Comparison of ENCODE assay signal across 8 mouse cellular contexts in genomic region chr19:37239096-37239495, GRCm38 (mm10). TPM values are rescaled to one million over a fixed set of nuclear protein-coding genes. Genes with fewer than 3 reads are reported as not detected.
DNase-seq lines count a peak whose midpoint lies in the region; ATAC-seq and TF ChIP-seq lines count a peak whose summit lies in the region.

No protein-coding gene starts in this region.

- no peaks in the 10 kb centered on the region for H3K9me3 ChIP-seq in forebrain, embryonic 11.5 days (ENCODE audit: control insufficient read depth, low read length)
- no peaks in the 10 kb centered on the region for H3K9me3 ChIP-seq in forebrain, postnatal 0 days (ENCODE audit: low read length)
- H3K9me3 ChIP-seq in neural tube, embryonic 15.5 days (replicated peaks): no peaks in the 10 kb centered on the region

- peaks cover 11% of the 10 kb centered on the region for H3K27me3 ChIP-seq in forebrain, embryonic 11.5 days (ENCODE audit: control insufficient read depth, insufficient read depth, low read length)
- H3K27me3 ChIP-seq in forebrain, postnatal 0 days (ENCODE audit: insufficient read depth, low read length): no peaks in the 10 kb centered on the region; the same call in 1 of the 2 replicates
- H3K27me3 ChIP-seq in neural tube, embryonic 15.5 days (replicated peaks): peaks cover 12% of the 10 kb centered on the region; the same call in 1 of the 2 replicates

- ATAC-seq in forebrain, embryonic 11.5 days (replicated peaks; ENCODE audit: low FRiP score): no peak
- no peak for ATAC-seq in forebrain, postnatal 0 days
- no peak for ATAC-seq in neural tube, embryonic 15.5 days (ENCODE audit: low FRiP score)

- peaks cover 3% of the 10 kb centered on the region; the same call in 1 of the 2 replicates for H3K4me1 ChIP-seq in forebrain, embryonic 11.5 days (replicated peaks; ENCODE audit: control insufficient read depth, insufficient read depth, low read length)
- 0 out of 2 replicates have a peak, but pooled peaks cover 4% of the 10 kb centered on the region for H3K4me1 ChIP-seq in forebrain, postnatal 0 days (ENCODE audit: insufficient read depth)
- H3K4me1 ChIP-seq in neural tube, embryonic 15.5 days: peaks cover 12% of the 10 kb centered on the region

- no peak overlapping the region for H3K4me3 ChIP-seq in forebrain, embryonic 11.5 days (ENCODE audit: low read depth, low read length)
- H3K4me3 ChIP-seq in forebrain, postnatal 0 days (ENCODE audit: low read depth, low read length): no peak overlapping the region
- H3K4me3 ChIP-seq in neural tube, embryonic 15.5 days (replicated peaks): no peak overlapping the region

- DNase-seq in forebrain, embryonic 11.5 days (ENCODE audit: low spot score): peak; percentile 68
- no peak for DNase-seq in forebrain, postnatal 0 days
- peak; percentile 34 for DNase-seq in neural tube, embryonic 10.5 days (ENCODE audit: extremely low spot score, low spot score)
- DNase-seq in hindlimb bud, embryonic 11.5 days (ENCODE audit: extremely low spot score, low read depth, low spot score): peak; percentile 54
- peak; percentile 48 for DNase-seq in retina, postnatal 1 day
- no peak for DNase-seq in ovary, adult 18-20 months (ENCODE audit: low spot score)
- DNase-seq in layer of hippocampus, adult 9-11 months: no peak

- H3K27ac ChIP-seq in forebrain, embryonic 11.5 days (ENCODE audit: low read depth, low read length): no peak overlapping the region
- no peak overlapping the region for H3K27ac ChIP-seq in forebrain, postnatal 0 days (ENCODE audit: low read depth, low read length)
- H3K27ac ChIP-seq in neural tube, embryonic 15.5 days (replicated peaks): no peak overlapping the region

- H3K9ac ChIP-seq in forebrain, embryonic 11.5 days (ENCODE audit: low read length): no peak overlapping the region
- no peak overlapping the region for H3K9ac ChIP-seq in forebrain, postnatal 0 days
- no peak overlapping the region for H3K9ac ChIP-seq in neural tube, embryonic 15.5 days (replicated peaks)

- no peak overlapping the region for H3K4me2 ChIP-seq in forebrain, embryonic 11.5 days (ENCODE audit: low read depth, low read length, severe bottlenecking)
- no peak overlapping the region for H3K4me2 ChIP-seq in forebrain, postnatal 0 days (ENCODE audit: low read depth)
- H3K4me2 ChIP-seq in neural tube, embryonic 15.5 days: no peak overlapping the region

- 31% methylated on average over 4 of the region's 4 CpGs for WGBS in forebrain, embryonic 11.5 days
- 31% methylated on average over 4 of the region's 4 CpGs for WGBS in forebrain, postnatal 0 days
- WGBS in neural tube, embryonic 15.5 days: 34% methylated on average over 4 of the region's 4 CpGs

- H3K36me3 ChIP-seq in forebrain, embryonic 11.5 days (ENCODE audit: control insufficient read depth, insufficient read depth, low read length): no peaks in the 10 kb centered on the region
- no peaks in the 10 kb centered on the region for H3K36me3 ChIP-seq in forebrain, postnatal 0 days (ENCODE audit: insufficient read depth)
- H3K36me3 ChIP-seq in neural tube, embryonic 15.5 days: no peaks in the 10 kb centered on the region

- TF ChIP-seq CTCF in forebrain, postnatal 0 days (IDR thresholded peaks at IDR 0.05; ENCODE audit: low read depth): no peak

RNA-seq across cellular contexts. Expression of gene Cpeb3, which starts 30.7 kb away (rescaled TPM):
- 1.6 and 2.4 TPM in 2 replicates for polyA plus RNA-seq in forebrain, embryonic 11.5 days (2014; fragmentation: Nextera tagmentation; extraction: Ambion mirVana)
- 12.9 and 18.1 TPM in 2 replicates for total RNA-seq in forebrain, postnatal 0 days (2014; rRNA removed)
- polyA plus RNA-seq in forebrain, postnatal 0 days (2015; fragmentation: Nextera tagmentation; extraction: Ambion mirVana): 3.9 and 7.9 TPM in 2 replicates
- 11.0 and 12.0 TPM in 2 replicates for polyA plus RNA-seq in neural tube, embryonic 15.5 days (2015; fragmentation: Nextera tagmentation; extraction: Ambion mirVana)

RNA-seq across cellular contexts. Expression of gene March5, which starts 31.8 kb away (rescaled TPM):
- 146 and 165 TPM in 2 replicates for polyA plus RNA-seq in forebrain, embryonic 11.5 days (2014; fragmentation: Nextera tagmentation; extraction: Ambion mirVana)
- total RNA-seq in forebrain, postnatal 0 days (2014; rRNA removed): 94.9 and 102 TPM in 2 replicates
- 118 and 122 TPM in 2 replicates for polyA plus RNA-seq in forebrain, postnatal 0 days (2015; fragmentation: Nextera tagmentation; extraction: Ambion mirVana)
- 98.7 and 104 TPM in 2 replicates for polyA plus RNA-seq in neural tube, embryonic 15.5 days (2015; fragmentation: Nextera tagmentation; extraction: Ambion mirVana)

Comparison
In these comparisons a context has a peak if more than half of its experiments do, and no peak if none do; other contexts are left out.
1. DNase-seq: peak in forebrain, embryonic 11.5 days (single experiment), neural tube, embryonic 10.5 days (single experiment), hindlimb bud, embryonic 11.5 days (single experiment) and retina, postnatal 1 day (single experiment); none in forebrain, postnatal 0 days (single experiment), ovary, adult 18-20 months (single experiment) and layer of hippocampus, adult 9-11 months (single experiment).